In the genomic region with DNA sequence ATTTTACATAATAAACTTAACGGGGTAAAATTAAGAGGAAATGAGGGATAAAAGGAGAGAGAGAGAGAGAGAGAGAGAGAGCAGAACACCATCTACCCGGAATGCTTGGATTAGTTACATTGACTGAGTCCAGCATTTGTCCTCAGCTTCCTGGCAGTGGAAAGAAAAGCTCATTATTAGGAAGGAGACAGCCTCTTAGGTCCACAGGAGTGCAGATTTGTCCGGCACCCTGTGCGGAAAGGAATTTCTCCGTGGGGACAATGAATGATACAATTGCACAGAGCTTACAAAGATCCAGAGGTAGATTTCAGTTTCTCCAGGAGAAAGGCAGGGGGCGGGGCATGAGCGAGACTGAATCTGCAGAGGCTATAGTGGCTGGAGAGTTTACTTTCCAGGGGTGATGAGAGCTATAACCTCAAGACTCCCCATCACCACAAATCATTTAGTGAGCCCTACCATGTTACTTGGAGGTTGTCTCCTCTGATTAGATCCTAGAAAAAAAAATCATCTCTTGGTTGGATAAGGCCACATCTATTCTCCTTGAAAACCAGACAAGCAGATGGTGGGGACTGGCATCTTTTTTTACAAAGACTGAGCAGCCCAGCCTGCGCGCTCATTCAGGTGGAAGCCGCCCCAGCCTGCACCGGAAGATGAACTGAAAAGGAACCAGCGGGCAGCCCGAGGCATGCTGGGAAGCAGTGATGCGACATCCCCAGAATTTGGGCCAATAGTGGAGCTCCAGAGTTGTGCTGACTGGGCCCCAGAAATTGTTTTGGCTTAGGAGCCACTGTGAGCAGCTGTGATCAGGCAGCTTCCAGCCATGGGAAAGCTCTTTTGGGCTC, we compare ENCODE assay signal across 17 mouse cellular contexts. TPM values are rescaled to one million over a fixed set of nuclear protein-coding genes. Genes with fewer than 3 reads are reported as not detected.
DNase-seq lines count a peak whose midpoint lies in the region; ATAC-seq and TF ChIP-seq lines count a peak whose summit lies in the region.
"Had no signal": no experiment of that assay in that cellular context is flagged by ENCODE, and none has a peak within 500 bp of the region (broad histone marks: within the 10 kb centered on the region; RNA-seq: fewer than 3 reads in every experiment).

No protein-coding gene starts in this region.

- TF ChIP-seq POLR2A in cerebellum, adult 2 months (IDR thresholded peaks at IDR 0.05; ENCODE audit: borderline replicate concordance, insufficient read depth, low read length): no peak
- no peak for TF ChIP-seq POLR2A in lung, adult 2 months (IDR thresholded peaks at IDR 0.05; ENCODE audit: borderline replicate concordance, extremely low read depth, low read depth, low read length)

- no peak overlapping the region for H3K9ac ChIP-seq in neural tube, embryonic 13.5 days
- H3K9ac ChIP-seq in forebrain, embryonic 14.5 days (ENCODE audit: low read length): no peak overlapping the region
- no peak overlapping the region for H3K9ac ChIP-seq in neural tube, embryonic 15.5 days (replicated peaks)
- H3K9ac ChIP-seq: liver, embryonic 13.5 days; stomach, embryonic 15.5 days had no signal

- no peak overlapping the region for H3K4me2 ChIP-seq in neural tube, embryonic 13.5 days
- no peak overlapping the region for H3K4me2 ChIP-seq in forebrain, embryonic 14.5 days (ENCODE audit: low read length)
- no peak overlapping the region for H3K4me2 ChIP-seq in neural tube, embryonic 15.5 days
- H3K4me2 ChIP-seq: liver, embryonic 13.5 days; stomach, embryonic 15.5 days had no signal

- no peak for TF ChIP-seq CTCF in cerebellum, adult 2 months (IDR thresholded peaks at IDR 0.05; ENCODE audit: borderline replicate concordance, insufficient read depth, low read depth, low read length)
- no peak for TF ChIP-seq CTCF in lung, adult 2 months (IDR thresholded peaks at IDR 0.05; ENCODE audit: insufficient read depth, low read length)

- H3K27ac ChIP-seq in neural tube, embryonic 13.5 days (replicated peaks): 0 out of 2 replicates have a peak overlapping the region, but pooled peaks have one; percentile 4
- peak overlapping the region; percentile 52 for H3K27ac ChIP-seq in cerebellum, adult 2 months (ENCODE audit: insufficient read depth, low read length)
- peak overlapping the region; percentile 41 for H3K27ac ChIP-seq in forebrain, embryonic 14.5 days (ENCODE audit: low read depth, low read length)
- no peak overlapping the region; the same call in 1 of the 2 replicates for H3K27ac ChIP-seq in neural tube, embryonic 15.5 days (replicated peaks)
- H3K27ac ChIP-seq: liver, embryonic 13.5 days; stomach, embryonic 15.5 days had no signal

- H3K4me1 ChIP-seq in neural tube, embryonic 13.5 days (replicated peaks): peaks cover 18% of the 10 kb centered on the region
- peaks cover 20% of the 10 kb centered on the region for H3K4me1 ChIP-seq in cerebellum, adult 2 months (ENCODE audit: control insufficient read depth, insufficient read depth, low read length)
- peaks cover 8% of the 10 kb centered on the region; the same call in 1 of the 2 replicates for H3K4me1 ChIP-seq in forebrain, embryonic 14.5 days (ENCODE audit: control insufficient read depth, insufficient read depth, low read length)
- H3K4me1 ChIP-seq in neural tube, embryonic 15.5 days: peaks cover 23% of the 10 kb centered on the region
- H3K4me1 ChIP-seq in lung, adult 2 months (ENCODE audit: control insufficient read depth, insufficient read depth, low read length): no peaks in the 10 kb centered on the region
- H3K4me1 ChIP-seq: liver, embryonic 13.5 days; stomach, embryonic 15.5 days had no signal

- DNase-seq in neural tube, embryonic 10.5 days (ENCODE audit: extremely low spot score, low spot score): no peak
- peak; percentile 83 to 87 for DNase-seq in cerebellum, adult 2 months
- peak; percentile 60 for DNase-seq in forebrain, embryonic 14.5 days (ENCODE audit: low spot score)
- no peak for DNase-seq in adrenal gland, postnatal 25 days
- no peak for DNase-seq in lung, adult 2 months
- DNase-seq in kidney, adult 18-20 months: no peak
- DNase-seq: adrenal gland, postnatal 10 days; gastrocnemius, postnatal 10 days; liver, embryonic 13.5 days; lung, postnatal 4 days; right cerebral cortex, postnatal 25 days had no signal

- no peak for ATAC-seq in neural tube, embryonic 13.5 days (ENCODE audit: low read depth)
- peak; percentile 37; the same call in 1 of the 2 replicates for ATAC-seq in forebrain, embryonic 14.5 days
- ATAC-seq in neural tube, embryonic 15.5 days (ENCODE audit: low FRiP score): peak; percentile 22; the same call in 1 of the 2 replicates
- ATAC-seq: CD4-positive, CD25-positive, alpha-beta regulatory T cell, adult 4 months; Patski had no signal

- 62% methylated on average over 14 of the region's 14 CpGs for WGBS in neural tube, embryonic 13.5 days
- 13% methylated on average over 14 of the region's 14 CpGs for WGBS in cerebellum, adult 2 months
- WGBS in forebrain, embryonic 14.5 days: 13% methylated on average over 14 of the region's 14 CpGs
- 67% methylated on average over 14 of the region's 14 CpGs for WGBS in neural tube, embryonic 15.5 days
- 79% methylated on average over 14 of the region's 14 CpGs for WGBS in lung, adult 2 months

- H3K4me3 ChIP-seq in neural tube, embryonic 13.5 days: no peak overlapping the region
- H3K4me3 ChIP-seq in cerebellum, adult 2 months (replicated peaks; ENCODE audit: insufficient read depth, low read depth, low read length): no peak overlapping the region
- no peak overlapping the region for H3K4me3 ChIP-seq in forebrain, embryonic 14.5 days (ENCODE audit: low read depth, low read length)
- no peak overlapping the region for H3K4me3 ChIP-seq in neural tube, embryonic 15.5 days (replicated peaks)
- H3K4me3 ChIP-seq in lung, adult 2 months (replicated peaks; ENCODE audit: extremely low read depth, low read depth, low read length): no peak overlapping the region
- H3K4me3 ChIP-seq: liver, embryonic 13.5 days; myocyte; stomach, embryonic 15.5 days had no signal

- H3K36me3 ChIP-seq in neural tube, embryonic 13.5 days: peaks cover 7% of the 10 kb centered on the region; the same call in 1 of the 2 replicates
- H3K36me3 ChIP-seq in forebrain, embryonic 14.5 days (ENCODE audit: control insufficient read depth, insufficient read depth, low read length): no peaks in the 10 kb centered on the region
- peaks cover 7% of the 10 kb centered on the region for H3K36me3 ChIP-seq in neural tube, embryonic 15.5 days
- H3K36me3 ChIP-seq: liver, embryonic 13.5 days; stomach, embryonic 15.5 days had no signal

- H3K9me3 ChIP-seq in neural tube, embryonic 13.5 days: peaks cover 4% of the 10 kb centered on the region; the same call in 1 of the 2 replicates
- no peaks in the 10 kb centered on the region for H3K9me3 ChIP-seq in forebrain, embryonic 14.5 days (replicated peaks; ENCODE audit: control insufficient read depth, low read length)
- no peaks in the 10 kb centered on the region for H3K9me3 ChIP-seq in neural tube, embryonic 15.5 days (replicated peaks)
- H3K9me3 ChIP-seq: liver, embryonic 13.5 days; stomach, embryonic 15.5 days had no signal

- no peaks in the 10 kb centered on the region for H3K27me3 ChIP-seq in neural tube, embryonic 13.5 days
- H3K27me3 ChIP-seq in cerebellum, adult 2 months (ENCODE audit: control insufficient read depth, insufficient read depth, low read length): no peaks in the 10 kb centered on the region
- H3K27me3 ChIP-seq in forebrain, embryonic 14.5 days (replicated peaks; ENCODE audit: control insufficient read depth, insufficient read depth, low read length): no peaks in the 10 kb centered on the region
- no peaks in the 10 kb centered on the region for H3K27me3 ChIP-seq in neural tube, embryonic 15.5 days (replicated peaks)
- H3K27me3 ChIP-seq: liver, embryonic 13.5 days; Patski; stomach, embryonic 15.5 days had no signal

RNA-seq across cellular contexts. Expression of a gene that starts 20.2 kb away (rescaled TPM):
- 91.6 and 94.2 TPM in 2 replicates for polyA plus RNA-seq in neural tube, embryonic 13.5 days (2015; fragmentation: Nextera tagmentation; extraction: Ambion mirVana)
- polyA plus RNA-seq in cerebellum, adult 2 months (2012; rRNA removed): 136 and 139 TPM in 2 replicates
- polyA plus RNA-seq in forebrain, embryonic 14.5 days (2014; fragmentation: Nextera tagmentation; extraction: Ambion mirVana): 49.9 and 66.7 TPM in 2 replicates
- polyA plus RNA-seq in neural tube, embryonic 15.5 days (2015; fragmentation: Nextera tagmentation; extraction: Ambion mirVana): 112 and 132 TPM in 2 replicates
- total RNA-seq in adrenal gland, postnatal 25 days (2021): 13.3 and 14.8 TPM in 2 replicates
- 13.7 and 19.1 TPM in 2 replicates for polyA plus RNA-seq in lung, adult 2 months (2012; rRNA removed)
- polyA plus RNA-seq: CD4-positive, CD25-positive, alpha-beta regulatory T cell, adult 4 months; myocyte had no signal

Comparison
In these comparisons a context has a peak if more than half of its experiments do, and no peak if none do; other contexts are left out.
1. DNase-seq: peak in cerebellum, adult 2 months (2 of 2) and forebrain, embryonic 14.5 days (single experiment); none in neural tube, embryonic 10.5 days (single experiment), adrenal gland, postnatal 25 days (single experiment), lung, adult 2 months (single experiment) and kidney, adult 18-20 months (single experiment).